In genomic region chr11:87108755-87109518, GRCm38 (mm10) we compare ENCODE assay signal across 8 mouse cellular contexts. TPM values are rescaled to one million over a fixed set of nuclear protein-coding genes. Genes with fewer than 3 reads are reported as not detected.
DNase-seq lines count a peak whose midpoint lies in the region; ATAC-seq and TF ChIP-seq lines count a peak whose summit lies in the region.

Gene Ska2, plus strand, starts transcription at chr11:87109234.

- peak within 1 kb of the TSS; percentile 95 for H3K4me3 ChIP-seq in embryonic facial prominence, embryonic 13.5 days
- H3K4me3 ChIP-seq in kidney, adult 2 months (ENCODE audit: insufficient read depth, low read depth, low read length), result peak within 1 kb of the TSS; percentile 77
- H3K4me3 ChIP-seq in limb, embryonic 12.5 days (replicated peaks), result peak within 1 kb of the TSS; percentile 96
- peak within 1 kb of the TSS; percentile 63 for H3K4me3 ChIP-seq in midbrain, embryonic 15.5 days
- H3K4me3 ChIP-seq in spleen, adult 2 months (ENCODE audit: extremely low read depth, insufficient read depth, insufficient read length), result peak within 1 kb of the TSS; percentile 71

- under 1% methylated on average over 40 of the region's 40 CpGs for WGBS in embryonic facial prominence, embryonic 13.5 days
- WGBS in kidney, adult 2 months, result under 1% methylated on average over 40 of the region's 40 CpGs
- WGBS in limb, embryonic 12.5 days, result under 1% methylated on average over 40 of the region's 40 CpGs
- under 1% methylated on average over 40 of the region's 40 CpGs for WGBS in midbrain, embryonic 15.5 days
- WGBS in spleen, adult 2 months, result under 1% methylated on average over 40 of the region's 40 CpGs

- peak within 1 kb of the TSS; percentile 67 for H3K4me2 ChIP-seq in embryonic facial prominence, embryonic 13.5 days
- peak within 1 kb of the TSS; percentile 68 for H3K4me2 ChIP-seq in limb, embryonic 12.5 days
- H3K4me2 ChIP-seq in midbrain, embryonic 15.5 days, result peak within 1 kb of the TSS; percentile 75

- H3K9me3 ChIP-seq in embryonic facial prominence, embryonic 13.5 days, result no peaks in the 10 kb centered on the region
- H3K9me3 ChIP-seq in limb, embryonic 12.5 days, result no peaks in the 10 kb centered on the region
- H3K9me3 ChIP-seq in midbrain, embryonic 15.5 days, result no peaks in the 10 kb centered on the region

- no peak for TF ChIP-seq POLR2A in kidney, adult 2 months (IDR thresholded peaks at IDR 0.05; ENCODE audit: low read depth, low read length)
- peak; percentile 24 for TF ChIP-seq POLR2A in spleen, adult 2 months (IDR thresholded peaks at IDR 0.05; ENCODE audit: low read depth, low read length)

- no peaks in the 10 kb centered on the region for H3K27me3 ChIP-seq in embryonic facial prominence, embryonic 13.5 days
- no peaks in the 10 kb centered on the region for H3K27me3 ChIP-seq in kidney, adult 2 months (replicated peaks; ENCODE audit: control insufficient read depth, insufficient read depth, low read length)
- H3K27me3 ChIP-seq in limb, embryonic 12.5 days, result no peaks in the 10 kb centered on the region
- H3K27me3 ChIP-seq in midbrain, embryonic 15.5 days (replicated peaks), result no peaks in the 10 kb centered on the region
- H3K27me3 ChIP-seq in spleen, adult 2 months (ENCODE audit: control insufficient read depth, insufficient read depth, low read length), result no peaks in the 10 kb centered on the region

- H3K36me3 ChIP-seq in embryonic facial prominence, embryonic 13.5 days, result peaks cover 31% of the 10 kb centered on the region
- H3K36me3 ChIP-seq in kidney, adult 2 months (ENCODE audit: control insufficient read depth, insufficient read depth, low read length), result no peaks in the 10 kb centered on the region
- peaks cover 38% of the 10 kb centered on the region for H3K36me3 ChIP-seq in limb, embryonic 12.5 days
- no peaks in the 10 kb centered on the region for H3K36me3 ChIP-seq in midbrain, embryonic 15.5 days (replicated peaks)
- no peaks in the 10 kb centered on the region; the same call in 1 of the 2 replicates for H3K36me3 ChIP-seq in spleen, adult 2 months (ENCODE audit: control insufficient read depth, insufficient read depth, low read length)

- peak within 1 kb of the TSS; percentile 97 for H3K27ac ChIP-seq in embryonic facial prominence, embryonic 13.5 days
- peak within 1 kb of the TSS; percentile 88 for H3K27ac ChIP-seq in kidney, adult 2 months (ENCODE audit: insufficient read depth, low read depth, low read length)
- H3K27ac ChIP-seq in limb, embryonic 12.5 days, result peak within 1 kb of the TSS; percentile 98
- peak within 1 kb of the TSS; percentile 95 for H3K27ac ChIP-seq in midbrain, embryonic 15.5 days
- H3K27ac ChIP-seq in spleen, adult 2 months (ENCODE audit: insufficient read depth, low read length), result peak within 1 kb of the TSS; percentile 15

- peak; percentile 99 for ATAC-seq in embryonic facial prominence, embryonic 13.5 days (ENCODE audit: insufficient number of reproducible peaks, insufficient read depth, low FRiP score, low TSS enrichment, low read depth)
- peak; percentile 99 for ATAC-seq in limb, embryonic 12.5 days (ENCODE audit: insufficient number of reproducible peaks, insufficient read depth, low FRiP score, low TSS enrichment, low read depth)
- ATAC-seq in midbrain, embryonic 15.5 days (replicated peaks), result peak; percentile 100

- H3K4me1 ChIP-seq in embryonic facial prominence, embryonic 13.5 days, result peaks cover 24% of the 10 kb centered on the region
- H3K4me1 ChIP-seq in kidney, adult 2 months (ENCODE audit: control insufficient read depth, insufficient read depth, low read length), result no peaks in the 10 kb centered on the region; the same call in 1 of the 2 replicates
- H3K4me1 ChIP-seq in limb, embryonic 12.5 days (replicated peaks), result peaks cover 26% of the 10 kb centered on the region
- peaks cover 20% of the 10 kb centered on the region for H3K4me1 ChIP-seq in midbrain, embryonic 15.5 days
- H3K4me1 ChIP-seq in spleen, adult 2 months (ENCODE audit: control insufficient read depth, insufficient read depth, insufficient read length), result no peaks in the 10 kb centered on the region

- peak; percentile 99 for DNase-seq in 3134 (ENCODE audit: extremely low read depth, insufficient read length, low spot score)
- peak; percentile 96 for DNase-seq in adrenal gland, postnatal 36 days
- peak; percentile 96 to 99 for DNase-seq in heart, adult 18-20 months
- peak; percentile 100 for DNase-seq in kidney, adult 2 months
- peak; percentile 94 to 99 for DNase-seq in spleen, adult 2 months (ENCODE audit: low read depth in 1 of 2, low spot score in 2 of 2)

- TF ChIP-seq CTCF in kidney, adult 2 months (conservative IDR thresholded peaks at IDR 0.05; ENCODE audit: insufficient read depth, insufficient read length, low read depth, low read length), result no peak
- no peak for TF ChIP-seq CTCF in spleen, adult 2 months (IDR thresholded peaks at IDR 0.05; ENCODE audit: extremely low read depth, insufficient read depth, insufficient read length, insufficient replicate concordance)

- peak within 1 kb of the TSS; percentile 99 for H3K9ac ChIP-seq in embryonic facial prominence, embryonic 13.5 days
- H3K9ac ChIP-seq in limb, embryonic 12.5 days (replicated peaks), result peak within 1 kb of the TSS; percentile 99
- H3K9ac ChIP-seq in midbrain, embryonic 15.5 days, result peak within 1 kb of the TSS; percentile 76

RNA-seq across cellular contexts. Expression of gene Ska2, which starts in this region (rescaled TPM):
- 1 to 10 TPM; 7.5 to 7.6 TPM for total RNA-seq in adrenal gland, postnatal 36 days (2021)
- 76.8 and 85.1 TPM in 2 replicates for polyA plus RNA-seq in embryonic facial prominence, embryonic 13.5 days (2015; fragmentation: Nextera tagmentation; extraction: Ambion mirVana)
- total RNA-seq in heart, adult 18-20 months (2021), result 10 to 100 TPM; 14.6 TPM
- polyA plus RNA-seq in kidney, adult 2 months (2012; rRNA removed), result 3.7 and 5.1 TPM in 2 replicates
- polyA plus RNA-seq in limb, embryonic 12.5 days (2016; fragmentation: Nextera tagmentation; extraction: Ambion mirVana), result 101 and 103 TPM in 2 replicates
- 44.4 and 46.7 TPM in 2 replicates for polyA plus RNA-seq in midbrain, embryonic 15.5 days (2015; fragmentation: Nextera tagmentation; extraction: Ambion mirVana)
- polyA plus RNA-seq in spleen, adult 2 months (2012; rRNA removed), result 2.5 and 2.6 TPM in 2 replicates

Comparison
In these comparisons a context has a peak if more than half of its experiments do, and no peak if none do; other contexts are left out.
1. Peak in every context shown above with its lines: DNase-seq, ATAC-seq, H3K4me3 ChIP-seq and H3K27ac ChIP-seq.
2. H3K27ac ChIP-seq: peak in every context shown above with its lines; median percentile 98 in limb, embryonic 12.5 days; 97 in embryonic facial prominence, embryonic 13.5 days; 95 in midbrain, embryonic 15.5 days; 88 in kidney, adult 2 months; 15 in spleen, adult 2 months.